Mouse (Mus musculus): ENCODE data around the gene Arhgap21. TPM values are rescaled to one million over a fixed set of nuclear protein-coding genes. Genes with fewer than 3 reads are reported as not detected.

The Arhgap21 gene
- polyA plus RNA-seq, 1 experiment from 2014 or later, result 19.1 TPM

- no peaks in the 10 kb centered on the region for H3K9me3 ChIP-seq (ENCODE audit: control insufficient read depth, low read length)
- no peak overlapping the region for H3K27ac ChIP-seq (replicated peaks; ENCODE audit: low read depth, low read length)
- H3K4me3 ChIP-seq (ENCODE audit: low read depth, low read length), result no peak overlapping the region
- no peak overlapping the region for H3K4me2 ChIP-seq (ENCODE audit: low read depth, low read length)
- no peaks in the 10 kb centered on the region for H3K27me3 ChIP-seq (replicated peaks; ENCODE audit: control insufficient read depth, insufficient read depth, low read length)
- DNase-seq (ENCODE audit: low spot score), result no peak
- H3K36me3 ChIP-seq (ENCODE audit: control insufficient read depth, insufficient read depth, low read length), result no peaks in the 10 kb centered on the region
- ATAC-seq (ENCODE audit: low read depth), result no peak
- no peaks in the 10 kb centered on the region for H3K4me1 ChIP-seq (ENCODE audit: control insufficient read depth, insufficient read depth, low read length)
- H3K9ac ChIP-seq (ENCODE audit: low read depth, low read length), result no peak overlapping the region
- WGBS, result 85% methylated on average over 2 of the region's 2 CpGs
These were observed 47.1 kb downstream of the Arhgap21 start for GRCm38 (mm10) chr2:20921558-20921957.

DNA sequence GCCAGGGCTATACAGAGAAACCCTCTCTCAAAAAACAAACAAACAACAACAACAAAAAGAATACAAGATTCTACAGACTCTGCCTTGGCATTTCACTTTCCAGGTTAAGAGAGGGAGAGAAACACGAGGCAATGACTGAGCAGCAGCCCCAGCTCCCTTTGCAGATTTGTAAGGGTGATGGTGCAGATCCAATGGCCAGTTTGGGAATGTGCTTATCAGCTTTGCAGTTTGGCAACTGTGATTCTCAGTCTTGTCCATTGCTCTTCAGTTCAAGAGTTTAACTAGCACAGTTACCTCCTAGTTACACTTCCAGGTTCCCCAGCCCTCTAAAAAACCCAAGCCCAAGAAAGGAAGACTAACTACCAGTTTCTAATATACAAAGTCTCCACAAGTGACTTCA lies 47.7 kb downstream of the Arhgap21 start:
- ATAC-seq (ENCODE audit: low read depth), result no peak
- 78% methylated on average over 1 of the region's 1 CpGs for WGBS
- Histone ChIP-seq H3K36me3 (ENCODE audit: control insufficient read depth, insufficient read depth, low read length) (no peaks in the 10 kb centered on the region), H3K4me1 (ENCODE audit: control insufficient read depth, insufficient read depth, low read length) (no peaks in the 10 kb centered on the region), H3K27ac (replicated peaks; ENCODE audit: low read depth, low read length) (no peak overlapping the region), H3K9me3 (ENCODE audit: control insufficient read depth, low read length) (no peaks in the 10 kb centered on the region), H3K4me2 (ENCODE audit: low read depth, low read length) (no peak overlapping the region), H3K27me3 (replicated peaks; ENCODE audit: control insufficient read depth, insufficient read depth, low read length) (no peaks in the 10 kb centered on the region), H3K4me3 (ENCODE audit: low read depth, low read length) (no peak overlapping the region), H3K9ac (ENCODE audit: low read depth, low read length) (no peak overlapping the region)
- DNase-seq (ENCODE audit: low spot score), result no peak

DNA sequence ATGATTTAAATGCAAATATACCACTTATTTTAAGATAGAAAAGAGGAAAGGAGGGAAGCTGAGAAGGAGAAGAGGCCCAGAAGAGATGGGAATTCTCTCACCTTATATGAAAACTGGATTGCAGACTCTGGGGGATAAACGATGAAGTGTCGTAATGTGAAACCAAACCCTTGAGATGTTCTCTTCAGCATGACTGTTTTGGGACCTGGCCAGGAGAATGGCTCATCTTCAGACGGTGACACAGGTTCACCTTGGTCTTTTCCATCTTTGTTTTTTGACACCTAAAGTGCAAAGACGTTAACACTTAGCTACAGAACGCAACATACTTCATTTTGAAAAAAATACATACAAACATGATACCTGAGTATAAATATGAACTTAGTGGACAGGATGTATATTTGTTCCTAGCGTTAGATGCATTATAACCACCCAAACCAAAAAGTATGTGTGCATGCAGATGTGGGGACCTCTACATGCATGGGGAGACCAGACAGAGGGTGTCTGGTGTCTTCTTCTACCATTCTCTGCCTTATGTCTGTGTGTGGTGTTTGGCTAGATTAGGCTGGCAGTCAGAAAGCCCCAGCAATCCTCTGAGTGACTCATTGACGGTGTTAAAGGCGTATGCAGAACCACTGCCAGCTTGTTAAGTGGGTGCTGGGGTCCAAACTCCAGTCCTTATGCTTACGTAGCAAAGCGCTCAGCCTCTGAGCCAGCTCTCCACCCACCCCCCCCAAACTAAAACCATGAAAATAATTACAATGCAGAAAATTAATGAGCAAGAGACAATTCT lies 54.0 kb downstream of the Arhgap21 start:
- Histone ChIP-seq H3K9me3 (ENCODE audit: control insufficient read depth, low read length) (no peaks in the 10 kb centered on the region), H3K9ac (ENCODE audit: low read depth, low read length) (no peak overlapping the region), H3K4me3 (ENCODE audit: low read depth, low read length) (no peak overlapping the region), H3K27ac (replicated peaks; ENCODE audit: low read depth, low read length) (no peak overlapping the region), H3K27me3 (replicated peaks; ENCODE audit: control insufficient read depth, insufficient read depth, low read length) (no peaks in the 10 kb centered on the region), H3K4me1 (ENCODE audit: control insufficient read depth, insufficient read depth, low read length) (no peaks in the 10 kb centered on the region), H3K36me3 (ENCODE audit: control insufficient read depth, insufficient read depth, low read length) (peaks cover 17% of the 10 kb centered on the region; the same call in 1 of the 2 replicates), H3K4me2 (ENCODE audit: low read depth, low read length) (no peak overlapping the region)
- WGBS, result 83% methylated on average over 10 of the region's 10 CpGs
- DNase-seq (ENCODE audit: low spot score), result no peak
- no peak for ATAC-seq (ENCODE audit: low read depth)

DNA sequence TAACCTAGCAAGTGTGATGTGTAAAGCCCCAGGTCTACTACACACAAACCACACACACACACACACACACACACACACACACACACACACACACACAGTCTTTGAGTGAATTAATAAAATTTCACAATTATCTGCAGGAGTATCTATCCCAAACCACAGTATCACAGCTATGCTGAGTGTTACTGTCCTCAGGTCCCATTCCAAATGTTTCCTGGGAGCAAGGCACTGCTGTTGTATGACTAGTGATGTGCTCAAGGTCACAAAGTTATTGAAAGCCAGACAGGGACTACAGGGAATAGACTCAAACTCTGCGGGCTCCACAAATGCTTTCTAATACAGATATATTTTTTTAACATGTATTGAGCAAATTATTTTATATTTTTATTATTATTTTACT lies 55.7 kb downstream of the Arhgap21 start:
- DNase-seq (ENCODE audit: low spot score) (no peak), ATAC-seq (ENCODE audit: low read depth) (no peak)
- Histone ChIP-seq H3K9ac (ENCODE audit: low read depth, low read length) (no peak overlapping the region), H3K4me2 (ENCODE audit: low read depth, low read length) (no peak overlapping the region), H3K27ac (replicated peaks; ENCODE audit: low read depth, low read length) (no peak overlapping the region), H3K9me3 (ENCODE audit: control insufficient read depth, low read length) (no peaks in the 10 kb centered on the region), H3K4me1 (ENCODE audit: control insufficient read depth, insufficient read depth, low read length) (no peaks in the 10 kb centered on the region), H3K27me3 (replicated peaks; ENCODE audit: control insufficient read depth, insufficient read depth, low read length) (no peaks in the 10 kb centered on the region), H3K4me3 (ENCODE audit: low read depth, low read length) (no peak overlapping the region), H3K36me3 (ENCODE audit: control insufficient read depth, insufficient read depth, low read length) (peaks cover 17% of the 10 kb centered on the region; the same call in 1 of the 2 replicates)
- 98% methylated on average over 1 of the region's 1 CpGs for WGBS

GRCm38 (mm10) chr2:20912348-20913018 lies 56.2 kb downstream of the Arhgap21 start:
- ATAC-seq (ENCODE audit: low read depth), result no peak

DNA sequence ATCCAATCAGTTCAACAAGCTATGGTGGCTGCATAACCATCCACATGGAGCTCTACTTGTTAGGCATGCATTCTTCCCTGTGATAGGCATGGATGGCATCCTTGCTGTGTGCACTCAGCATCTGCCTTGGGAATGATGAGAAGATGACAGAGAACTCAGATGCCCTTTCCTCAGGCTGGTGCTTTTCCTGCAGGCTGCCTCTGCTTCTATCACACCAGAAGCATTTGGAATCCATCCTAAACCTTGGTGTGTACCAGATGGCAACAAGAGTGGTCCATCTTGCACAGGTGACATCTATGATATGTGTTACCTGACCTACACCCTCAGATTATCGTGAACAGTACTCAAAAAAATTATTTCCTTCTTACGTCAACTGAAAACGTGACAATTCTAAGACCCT lies 58.2 kb downstream of the Arhgap21 start:
- peaks cover 17% of the 10 kb centered on the region; the same call in 1 of the 2 replicates for H3K36me3 ChIP-seq (ENCODE audit: control insufficient read depth, insufficient read depth, low read length)
- H3K9me3 ChIP-seq (ENCODE audit: control insufficient read depth, low read length), result no peaks in the 10 kb centered on the region
- DNase-seq (ENCODE audit: low spot score), result no peak
- no peaks in the 10 kb centered on the region for H3K27me3 ChIP-seq (replicated peaks; ENCODE audit: control insufficient read depth, insufficient read depth, low read length)
- WGBS, result 92% methylated on average over 3 of the region's 3 CpGs
- H3K4me2 ChIP-seq (ENCODE audit: low read depth, low read length), result no peak overlapping the region
- no peaks in the 10 kb centered on the region for H3K4me1 ChIP-seq (ENCODE audit: control insufficient read depth, insufficient read depth, low read length)
- H3K27ac ChIP-seq (replicated peaks; ENCODE audit: low read depth, low read length), result no peak overlapping the region
- no peak overlapping the region for H3K4me3 ChIP-seq (ENCODE audit: low read depth, low read length)
- ATAC-seq (ENCODE audit: low read depth), result no peak
- no peak overlapping the region for H3K9ac ChIP-seq (ENCODE audit: low read depth, low read length)

More at GRCm38 (mm10) chr2:20912348-20913018, 56.2 kb downstream of the Arhgap21 start:
- DNase-seq (ENCODE audit: low spot score), result no peak
- no peaks in the 10 kb centered on the region for H3K9me3 ChIP-seq (ENCODE audit: control insufficient read depth, low read length)
- H3K9ac ChIP-seq (ENCODE audit: low read depth, low read length), result no peak overlapping the region
- no peak overlapping the region for H3K4me3 ChIP-seq (ENCODE audit: low read depth, low read length)
- no peaks in the 10 kb centered on the region for H3K4me1 ChIP-seq (ENCODE audit: control insufficient read depth, insufficient read depth, low read length)
- H3K27ac ChIP-seq (replicated peaks; ENCODE audit: low read depth, low read length), result no peak overlapping the region
- WGBS, result 89% methylated on average over 11 of the region's 11 CpGs
- H3K27me3 ChIP-seq (replicated peaks; ENCODE audit: control insufficient read depth, insufficient read depth, low read length), result no peaks in the 10 kb centered on the region
- peaks cover 17% of the 10 kb centered on the region; the same call in 1 of the 2 replicates for H3K36me3 ChIP-seq (ENCODE audit: control insufficient read depth, insufficient read depth, low read length)
- H3K4me2 ChIP-seq (ENCODE audit: low read depth, low read length), result no peak overlapping the region

GRCm38 (mm10) chr2:20909404-20909803 lies 59.3 kb downstream of the Arhgap21 start:
- Histone ChIP-seq H3K4me2 (ENCODE audit: low read depth, low read length) (no peak overlapping the region), H3K36me3 (ENCODE audit: control insufficient read depth, insufficient read depth, low read length) (peaks cover 17% of the 10 kb centered on the region; the same call in 1 of the 2 replicates), H3K4me1 (ENCODE audit: control insufficient read depth, insufficient read depth, low read length) (no peaks in the 10 kb centered on the region), H3K9me3 (ENCODE audit: control insufficient read depth, low read length) (no peaks in the 10 kb centered on the region), H3K9ac (ENCODE audit: low read depth, low read length) (no peak overlapping the region), H3K4me3 (ENCODE audit: low read depth, low read length) (no peak overlapping the region), H3K27ac (replicated peaks; ENCODE audit: low read depth, low read length) (no peak overlapping the region), H3K27me3 (replicated peaks; ENCODE audit: control insufficient read depth, insufficient read depth, low read length) (no peaks in the 10 kb centered on the region)
- 62% methylated on average over 7 of the region's 7 CpGs for WGBS
- ATAC-seq (ENCODE audit: low read depth), result no peak
- no peak for DNase-seq (ENCODE audit: low spot score)

DNA sequence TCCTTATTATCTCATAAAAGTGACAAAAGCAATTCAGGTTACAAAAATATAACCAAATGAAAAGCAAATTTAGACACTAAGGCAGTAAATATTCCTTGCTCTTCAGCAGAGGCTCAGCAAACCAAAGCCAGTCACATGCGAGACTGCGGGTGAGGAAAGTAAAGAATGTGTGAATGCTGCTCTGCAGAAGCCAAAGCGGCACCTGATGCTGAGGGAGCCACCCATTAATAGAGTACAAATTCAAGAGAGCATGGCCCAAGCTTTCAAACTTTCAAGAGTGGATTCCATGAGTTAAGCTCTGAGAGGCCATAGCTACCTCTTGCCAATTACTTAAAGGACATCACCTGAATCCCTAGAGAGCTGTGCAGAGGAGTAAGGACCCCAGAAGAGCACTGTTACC lies 61.4 kb downstream of the Arhgap21 start:
- DNase-seq (ENCODE audit: low spot score), result no peak
- Histone ChIP-seq H3K4me2 (ENCODE audit: low read depth, low read length) (no peak overlapping the region), H3K27ac (replicated peaks; ENCODE audit: low read depth, low read length) (no peak overlapping the region)

More for the DNA sequence above, 61.4 kb downstream of the Arhgap21 start:
- Histone ChIP-seq H3K27me3 (replicated peaks; ENCODE audit: control insufficient read depth, insufficient read depth, low read length) (no peaks in the 10 kb centered on the region), H3K36me3 (ENCODE audit: control insufficient read depth, insufficient read depth, low read length) (peaks cover 15% of the 10 kb centered on the region; the same call in 1 of the 2 replicates), H3K4me1 (ENCODE audit: control insufficient read depth, insufficient read depth, low read length) (no peaks in the 10 kb centered on the region), H3K4me3 (ENCODE audit: low read depth, low read length) (no peak overlapping the region), H3K9ac (ENCODE audit: low read depth, low read length) (no peak overlapping the region), H3K9me3 (ENCODE audit: control insufficient read depth, low read length) (no peaks in the 10 kb centered on the region)
- WGBS, result 92% methylated on average over 3 of the region's 3 CpGs
- no peak for ATAC-seq (ENCODE audit: low read depth)
